Mouse (Mus musculus) embryonic fibroblast, embryonic 13.5 days (primary cell): ENCODE results near the gene Mphosph9.

Source experiments
- CTCF ChIP-seq: IDR thresholded peaks from 2 replicates; pipeline ENCODE4 v1.5.1; 2011; ENCODE audit warnings: mild to moderate bottlenecking, control low read depth, low read length, moderate library complexity, borderline replicate concordance; ENCODE audit not compliant: insufficient read depth
- POLR2A ChIP-seq: IDR thresholded peaks from 2 replicates; pipeline ENCODE4 v1.6.1; 2011; ENCODE audit warnings: low read depth, mild to moderate bottlenecking, control low read depth, low read length, moderate library complexity

GRCm38 (mm10) chr5:124243236-124243901, 84.4 kb downstream of the Mphosph9 start:
- TF ChIP-seq CTCF (no peak), POLR2A (no peak)
